Mouse (Mus musculus) erythroblast, embryonic 14.5 days (primary cell): ENCODE results near the gene Rpn2.

Source experiments
- GATA1 ChIP-seq: IDR thresholded peaks from 2 replicates; pipeline ENCODE4 v1.6.1; 2012; ENCODE audit warnings: low read length, inconsistent platforms, mixed read lengths
- TAL1 ChIP-seq: IDR thresholded peaks from 3 replicates; pipeline ENCODE4 v1.6.1; 2012; ENCODE audit warnings: low read length, inconsistent platforms, mixed read lengths

DNA sequence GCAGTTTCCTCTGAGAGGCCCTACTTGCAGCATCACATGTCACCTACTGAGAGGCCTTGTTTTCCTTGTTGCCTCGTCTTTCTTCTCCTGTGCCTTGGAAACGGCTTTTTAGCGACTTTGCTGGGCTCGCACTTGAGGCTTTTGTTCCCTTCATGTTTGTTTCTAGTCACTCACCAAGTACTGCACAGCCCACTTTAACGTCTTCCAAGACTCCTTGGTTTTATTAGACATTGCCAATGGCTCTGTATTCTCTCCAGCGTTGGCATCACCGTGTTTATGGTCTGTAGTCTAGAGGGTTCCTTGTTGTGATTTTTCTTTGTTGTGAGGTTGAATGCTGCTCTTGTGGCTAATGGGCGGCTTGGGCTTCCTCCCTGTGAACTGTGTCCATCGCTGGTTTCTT is 24.3 kb downstream of the Rpn2 start:
- TF ChIP-seq GATA1 (no peak), TAL1 (no peak)
